Mouse (Mus musculus): Measurements from ENCODE around the gene Polr2g.

Gene Polr2g

DNA sequence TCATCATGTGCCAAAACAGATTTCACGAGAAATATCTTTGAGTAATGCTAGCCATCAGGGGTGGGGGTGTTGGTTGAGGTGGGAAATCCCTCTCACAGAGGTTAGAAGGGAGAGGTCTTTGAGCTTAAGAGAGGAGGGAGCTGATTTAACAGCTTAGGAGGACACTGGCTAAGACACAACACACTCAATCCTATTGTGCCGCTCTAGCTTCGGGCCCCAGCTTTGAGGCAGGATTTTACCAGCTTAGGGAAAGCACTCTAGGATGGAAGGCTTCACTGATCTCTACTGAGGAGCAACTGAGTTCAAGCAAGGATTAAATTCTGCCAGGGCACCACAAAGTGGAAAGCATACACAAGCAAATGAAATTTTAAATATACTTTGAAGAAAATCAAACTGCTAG lies 18.6 kb upstream of the Polr2g start:
- DNase-seq = no peak

GRCm38 (mm10) chr19:8815812-8816211 lies 17.4 kb upstream of the Polr2g start:
- no peak for DNase-seq

- DNase-seq = no peak
Observed at GRCm38 (mm10) chr19:8806810-8807209, 8.4 kb upstream of the Polr2g start.

- no peak for DNase-seq
Observed at GRCm38 (mm10) chr19:8803879-8804660, 5.7 kb upstream of the Polr2g start.

GRCm38 (mm10) chr19:8803204-8803780 lies 4.9 kb upstream of the Polr2g start:
- no peak for DNase-seq

GRCm38 (mm10) chr19:8802130-8802821 lies 3.9 kb upstream of the Polr2g start, which contains the start of gene Zbtb3:
Gene Zbtb3, plus strand, starts transcription at chr19:8802555.
- DNase-seq = peak; percentile 98

- DNase-seq = no peak
Observed at GRCm38 (mm10) chr19:8798947-8799315, 554 bp upstream of the Polr2g start.

- DNase-seq = no peak
Observed at GRCm38 (mm10) chr19:8790171-8790570, 8.2 kb downstream of the Polr2g start.

- no peak for DNase-seq
Observed at GRCm38 (mm10) chr19:8789171-8789570, 9.2 kb downstream of the Polr2g start.

DNA sequence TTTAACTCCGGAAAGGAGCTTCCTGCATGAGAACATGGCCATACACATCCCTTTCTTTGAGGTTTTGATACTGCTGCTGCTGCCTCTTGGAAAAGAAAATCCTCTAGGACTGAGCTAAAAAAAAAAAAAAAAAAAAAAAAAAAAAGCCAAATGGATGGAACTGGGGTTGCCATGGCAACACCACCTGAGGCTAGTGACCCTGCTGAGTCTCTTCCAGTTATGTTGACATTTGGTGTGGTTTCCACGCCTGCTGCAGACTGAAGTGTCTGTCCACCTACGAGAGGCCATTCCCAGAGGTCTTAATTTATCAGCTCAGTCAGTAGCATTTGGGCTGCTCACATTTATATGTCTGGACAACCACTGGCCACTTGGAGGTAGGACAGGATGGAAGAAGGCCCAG lies 9.9 kb downstream of the Polr2g start:
- DNase-seq = no peak

DNA sequence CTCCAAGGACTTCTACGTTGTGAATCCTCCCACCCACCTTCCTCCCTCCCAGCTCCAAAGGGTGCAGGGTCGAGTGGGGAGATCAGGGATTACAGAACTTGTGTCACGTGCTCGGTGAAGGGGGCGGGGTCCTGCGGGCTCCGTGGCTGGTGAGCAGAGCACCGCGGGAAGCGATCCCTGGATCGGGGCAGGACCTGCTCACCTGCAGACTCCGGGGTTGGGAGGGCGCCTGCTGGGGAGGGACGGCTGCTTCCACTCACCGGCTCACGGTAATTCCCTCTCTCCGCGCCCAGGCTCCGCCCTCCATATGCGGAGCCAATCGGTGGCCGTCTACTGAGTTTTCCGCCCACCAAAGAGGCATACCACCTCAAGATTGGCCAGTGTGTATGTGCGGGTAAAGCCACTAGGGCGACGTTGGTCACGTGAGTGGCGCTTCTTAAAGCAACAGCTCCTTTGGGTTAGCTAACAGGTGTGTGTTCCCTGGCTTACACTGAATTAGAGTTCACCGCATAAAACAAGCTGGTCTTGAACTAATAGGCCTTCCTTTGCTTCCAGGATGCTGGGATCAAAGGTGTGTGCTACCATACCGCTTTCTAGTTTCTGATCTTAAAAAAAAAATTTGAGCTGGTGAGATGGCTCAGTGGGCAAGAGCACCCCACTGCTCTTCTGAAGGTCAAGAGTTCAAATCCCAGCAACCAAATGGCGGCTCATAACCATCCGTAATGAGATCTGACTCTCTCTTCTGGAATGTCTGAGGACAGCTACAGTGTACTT lies 12.2 kb downstream of the Polr2g start, which contains the start of gene Taf6l:
Gene Taf6l (minus strand): TSS at position 410 of the 774 bp plus-strand sequence.
- peak; percentile 94 for DNase-seq

DNA sequence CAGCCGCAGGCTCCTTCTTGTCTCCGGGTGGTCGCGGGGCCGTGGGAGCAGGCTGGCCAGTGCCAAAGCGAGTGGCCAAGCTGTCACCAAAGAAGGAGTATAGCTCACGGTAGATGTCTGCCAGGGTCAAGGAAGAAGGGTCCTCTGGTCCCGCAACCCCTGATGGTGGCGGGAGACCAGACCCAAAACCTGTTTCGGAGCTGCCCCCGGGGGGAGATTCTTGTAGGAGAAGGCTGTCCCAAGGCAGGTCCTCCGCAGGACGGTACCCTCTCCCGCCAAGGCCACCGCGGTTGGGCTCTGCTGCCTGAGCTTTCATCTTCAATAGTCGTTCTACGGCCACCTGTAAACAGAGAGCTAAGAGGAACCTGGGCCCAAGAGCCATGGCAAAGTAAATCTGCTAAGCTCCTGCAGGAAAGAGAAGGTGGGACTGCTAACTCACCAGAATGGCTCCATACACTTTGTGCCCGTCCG lies 23.4 kb downstream of the Polr2g start:
- DNase-seq = no peak

- peak; percentile 95 for DNase-seq
Observed at GRCm38 (mm10) chr19:8774086-8774835, 24.1 kb downstream of the Polr2g start, which contains the start of gene Tmem179b. Gene Tmem179b, minus strand, starts transcription at chr19:8774467.

GRCm38 (mm10) chr19:8773409-8773808 lies 25.0 kb downstream of the Polr2g start:
- no peak for DNase-seq

DNA sequence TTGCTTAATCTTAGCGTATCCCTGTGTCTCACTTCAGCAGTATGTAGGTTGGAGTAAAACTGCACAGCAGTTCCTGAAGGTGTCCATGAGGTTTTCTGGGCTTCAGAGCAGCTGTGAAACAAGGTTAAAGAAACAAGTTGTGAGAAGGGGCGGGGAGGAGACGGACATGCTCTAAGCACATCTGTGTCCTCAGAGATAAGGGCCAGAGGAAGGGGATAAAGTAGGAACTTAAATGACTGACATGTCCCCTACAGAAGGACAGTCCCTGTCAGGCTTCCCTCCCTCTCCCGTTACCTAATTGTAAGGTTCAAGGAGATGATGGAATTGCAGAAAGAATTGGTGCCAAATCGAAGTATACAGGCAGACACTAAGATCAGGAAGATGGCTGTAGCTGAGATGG lies 25.4 kb downstream of the Polr2g start:
- DNase-seq = no peak

DNA sequence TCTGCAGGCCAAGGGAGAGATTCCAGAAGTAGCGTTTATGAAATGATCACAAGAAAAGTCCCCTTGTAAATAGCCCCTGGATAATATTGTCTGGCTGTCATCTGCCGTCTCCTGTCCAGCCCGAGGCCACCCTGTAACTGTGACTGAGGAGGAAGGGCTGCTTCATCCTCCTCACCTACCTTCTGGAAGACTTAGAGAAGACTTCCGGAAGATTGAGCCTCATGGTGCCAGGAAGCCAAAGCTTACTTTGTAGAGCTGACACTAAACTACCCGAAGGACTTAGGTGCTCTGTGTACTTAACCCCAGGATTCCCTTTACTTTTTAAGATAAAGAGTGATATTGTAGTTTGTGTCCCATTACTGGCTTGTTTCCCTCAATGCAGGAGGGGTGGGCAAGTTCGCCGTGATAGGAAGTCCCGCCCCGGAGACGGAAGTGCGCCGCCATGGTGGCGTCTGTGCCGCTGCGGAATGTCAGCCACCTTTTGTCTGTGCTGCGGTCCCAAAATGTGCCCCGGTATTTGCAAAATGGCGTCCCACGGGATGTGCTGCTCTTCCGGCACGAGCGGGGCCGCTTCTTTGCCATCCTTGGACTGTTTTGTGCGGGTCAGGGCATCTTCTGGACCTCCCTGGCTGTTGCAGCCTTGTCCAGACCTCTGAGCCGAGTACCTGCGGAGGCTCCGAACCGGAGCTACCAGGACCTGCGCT lies 27.7 kb downstream of the Polr2g start, which contains the start of gene Tmem223:
Gene Tmem223 (plus strand): TSS at position 430 of the 704 bp plus-strand sequence.
- peak; percentile 77 for DNase-seq

DNA sequence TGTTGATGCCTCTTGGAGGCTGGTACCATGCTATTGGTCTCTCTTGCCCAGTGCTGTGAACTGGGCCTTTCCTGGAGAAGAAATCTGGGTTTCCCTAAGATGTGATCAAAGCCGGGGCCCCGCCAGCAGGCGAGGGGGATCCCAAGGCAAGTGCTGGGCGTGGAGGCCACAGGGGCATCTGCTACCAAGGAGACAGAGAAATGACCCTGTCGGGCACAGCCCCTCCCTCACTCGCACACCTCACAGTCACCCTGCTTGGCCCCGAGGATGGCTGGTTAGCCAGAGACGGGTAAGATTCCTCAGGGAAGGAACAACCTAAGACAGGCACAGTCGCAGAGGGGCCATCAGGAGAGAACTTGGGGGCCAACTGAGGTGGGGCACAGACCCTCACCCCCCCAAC lies 32.8 kb downstream of the Polr2g start:
- DNase-seq = no peak

DNA sequence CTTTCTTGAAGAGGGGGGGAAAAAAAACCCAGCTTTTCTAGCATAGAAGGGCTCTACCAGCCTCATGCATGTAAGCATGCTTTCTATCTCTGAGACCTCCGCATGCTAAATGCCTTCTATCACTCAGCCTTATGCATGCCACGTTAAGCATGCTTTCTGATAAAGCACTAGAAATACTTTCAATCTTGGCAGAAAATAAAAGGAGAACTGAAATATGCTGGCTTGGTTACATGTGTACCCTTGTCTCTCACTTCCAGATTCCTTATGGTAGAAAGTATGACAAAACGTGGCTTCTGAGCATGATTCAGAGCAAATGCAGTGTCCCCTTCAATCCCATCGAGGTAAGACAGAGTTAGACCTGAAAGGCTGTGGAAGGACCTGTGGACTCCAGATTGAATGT lies 35.1 kb downstream of the Polr2g start:
- DNase-seq = no peak

GRCm38 (mm10) chr19:8760757-8761156 lies 37.6 kb downstream of the Polr2g start:
- no peak for DNase-seq

DNA sequence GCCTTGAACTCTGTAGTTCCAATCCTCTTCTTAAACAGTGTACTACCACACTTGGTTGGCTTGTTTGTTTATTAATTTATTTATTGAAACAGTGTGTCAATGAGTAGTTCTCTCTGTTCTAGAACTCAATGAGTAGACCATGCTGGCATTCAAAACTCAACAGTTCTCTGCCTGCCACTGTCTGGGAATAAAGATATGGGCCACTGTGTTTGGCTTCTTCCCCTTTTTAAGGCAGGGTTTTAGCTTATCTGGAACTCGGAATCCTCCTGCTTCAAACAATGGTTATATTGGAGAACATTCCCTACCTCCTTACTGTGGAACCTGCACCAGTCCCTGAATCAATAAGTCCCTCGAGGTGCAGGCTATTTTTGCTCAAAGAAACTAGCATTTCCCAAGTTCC lies 39.5 kb downstream of the Polr2g start:
- DNase-seq = no peak

GRCm38 (mm10) chr19:8757471-8757998 lies 40.8 kb downstream of the Polr2g start:
- DNase-seq = no peak

All from cerebellum, adult 11-12 months (tissue).